Mouse (Mus musculus): Measurements from ENCODE around the gene Eva1b.

DNA sequence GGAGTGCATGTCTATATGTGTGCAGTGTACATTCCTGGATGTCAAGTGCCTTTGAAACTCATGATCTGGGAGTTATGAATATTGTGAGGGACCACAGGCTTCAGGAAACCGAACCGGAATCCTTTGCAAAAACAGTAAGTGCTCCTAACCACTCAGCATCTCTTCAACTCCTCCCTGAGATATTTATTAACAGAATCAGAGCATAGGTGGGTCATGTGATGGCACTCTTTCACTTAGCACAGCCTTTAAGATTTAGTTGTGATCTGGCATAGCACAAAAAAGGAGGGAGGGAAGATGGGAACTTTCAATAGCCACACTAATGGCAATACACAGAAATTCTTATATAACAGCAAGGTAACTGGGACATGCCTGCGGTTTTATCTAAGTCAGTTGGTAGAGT, 39.6 kb downstream of the Eva1b start:
- TF ChIP-seq CTCF (IDR thresholded peaks at IDR 0.05; ENCODE audit: borderline replicate concordance, insufficient read depth, low read depth, low read length) = no peak
- TF ChIP-seq POLR2A (IDR thresholded peaks at IDR 0.05; ENCODE audit: borderline replicate concordance, insufficient read depth, low read length) = no peak

Data from cerebellum, adult 2 months (tissue).